Mouse (Mus musculus) neutrophil, adult 5-6 weeks (primary cell): ENCODE data around the gene Ino80d. TPM values are rescaled to one million over a fixed set of nuclear protein-coding genes. Genes with fewer than 3 reads are reported as not detected.
"Not testable (repeated sequence)": the region's sequence is repeated elsewhere in the genome, so short reads cannot be mapped to it uniquely, and the experiment has no call there.

Experiments
- ATAC-seq: fragments of 151-379, 151-347 bp; 2 replicates; pipeline ENCODE4 v1.8.0; 2017; ENCODE audit warnings: mild to moderate bottlenecking, moderate TSS enrichment; ENCODE audit not compliant: insufficient number of reproducible peaks, poor library complexity, low FRiP score, severe bottlenecking; ENCODE audit errors: extremely low read depth
- total RNA-seq: library from RNA; stranded (forward); fragments of 200-1000 nt; gene quantifications from 2 replicates; pipeline ENCODE4 v1.2.3, GENCODE M21; 2017

Ino80d gene
- total RNA-seq, result 35.7 and 40.6 TPM in 2 replicates

GRCm38 (mm10) chr1:63114136-63114781 is at the start of gene Ino80d:
Ino80d (minus strand) TSS chr1:63114667.
- peak; percentile 92 for ATAC-seq

- no peak for ATAC-seq
Observed at GRCm38 (mm10) chr1:63140231-63140630, 25.8 kb upstream of the Ino80d start.

GRCm38 (mm10) chr1:63138586-63138985 is 24.1 kb upstream of the Ino80d start:
- not testable (repeated sequence) for ATAC-seq

- no peak for ATAC-seq
Observed at GRCm38 (mm10) chr1:63137971-63138370, 23.5 kb upstream of the Ino80d start.

GRCm38 (mm10) chr1:63134530-63134929 is 20.1 kb upstream of the Ino80d start:
- no peak for ATAC-seq

- ATAC-seq, result no peak
Observed at GRCm38 (mm10) chr1:63131766-63132165, 17.3 kb upstream of the Ino80d start.

GRCm38 (mm10) chr1:63130883-63131282 is 16.4 kb upstream of the Ino80d start:
- no peak for ATAC-seq

- ATAC-seq, result no peak
Observed at GRCm38 (mm10) chr1:63129857-63130690, 15.6 kb upstream of the Ino80d start.

GRCm38 (mm10) chr1:63129273-63129672 is 14.8 kb upstream of the Ino80d start:
- ATAC-seq, result no peak

GRCm38 (mm10) chr1:63126206-63126605 is 11.7 kb upstream of the Ino80d start:
- no peak for ATAC-seq

GRCm38 (mm10) chr1:63123823-63124450 is 9.5 kb upstream of the Ino80d start:
- no peak for ATAC-seq

GRCm38 (mm10) chr1:63122005-63122404 is 7.5 kb upstream of the Ino80d start:
- ATAC-seq, result no peak

- ATAC-seq, result no peak
Observed at GRCm38 (mm10) chr1:63120382-63120781, 5.9 kb upstream of the Ino80d start.

GRCm38 (mm10) chr1:63119675-63120074 is 5.2 kb upstream of the Ino80d start:
- peak; percentile 45; the same call in 1 of the 2 replicates for ATAC-seq

GRCm38 (mm10) chr1:63115540-63115939 is 1.1 kb upstream of the Ino80d start:
- ATAC-seq, result no peak

- ATAC-seq, result no peak
Observed at GRCm38 (mm10) chr1:63115096-63115495, 629 bp upstream of the Ino80d start.

- ATAC-seq, result no peak
Observed at GRCm38 (mm10) chr1:63113274-63114135, 962 bp downstream of the Ino80d start.

GRCm38 (mm10) chr1:63112865-63113261 is 1.6 kb downstream of the Ino80d start:
- ATAC-seq, result 0 out of 2 replicates have a peak, but pooled peaks have one; percentile 3
